Mouse (Mus musculus): ENCODE measurements at regions not wholly inside any gene's neighbourhood (a gene's known extent, or its start where the extent isn't known, plus 50 kb on each side); places are given as distances from the start of the nearest gene placed in this dataset.

GRCm38 (mm10) chr2:57185151-57185550, 52.3 kb upstream of the Gpd2 start:
- no peak for DNase-seq

DNA sequence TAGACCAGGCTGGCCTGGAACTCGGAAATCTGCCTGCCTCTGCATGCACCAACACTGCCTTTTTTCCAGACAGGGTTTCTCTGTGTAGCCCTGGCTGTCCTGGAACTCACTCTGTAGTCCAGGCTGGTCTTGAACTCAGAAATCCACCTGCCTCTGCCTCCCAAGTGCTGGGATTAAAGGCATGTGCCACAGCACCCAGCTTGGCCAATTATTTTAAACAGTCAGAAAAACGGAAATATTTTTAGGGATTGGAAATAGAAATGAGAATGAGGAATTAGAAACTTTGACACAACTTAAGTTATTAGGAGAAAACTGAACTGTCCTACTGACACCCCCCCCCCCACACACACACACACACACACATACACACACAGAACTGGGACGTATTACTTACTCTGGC, 54.3 kb upstream of the Gpd2 start:
- peak; percentile 16 to 19 for DNase-seq

GRCm38 (mm10) chr2:57181692-57182541, 55.5 kb upstream of the Gpd2 start:
- DNase-seq: peak; percentile 98

GRCm38 (mm10) chr2:57181350-57181691, 56.1 kb upstream of the Gpd2 start:
- DNase-seq: no peak

- no peak for DNase-seq
Measured at GRCm38 (mm10) chr2:57178056-57178455, 54.3 kb upstream of the Nr4a2 start.

DNA sequence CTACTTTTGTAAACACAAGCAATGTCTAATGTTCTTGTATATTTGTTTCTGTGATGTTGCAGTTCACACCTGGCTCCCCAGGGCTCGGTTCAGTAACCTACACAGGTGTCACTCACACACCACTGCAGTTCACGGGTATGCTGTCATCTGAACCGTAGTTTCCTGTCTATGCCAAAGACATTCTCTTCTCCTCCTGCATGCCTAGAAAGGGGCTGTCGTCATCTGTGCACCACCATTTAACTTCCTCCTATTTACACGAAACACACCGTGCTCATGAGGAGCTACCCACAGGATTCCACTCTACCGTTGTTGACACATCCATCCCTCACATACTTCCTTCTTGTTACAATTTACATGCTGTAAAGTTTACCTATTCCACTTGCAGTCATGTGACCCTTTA, 52.7 kb upstream of the Nr4a2 start:
- no peak for DNase-seq

GRCm38 (mm10) chr2:57175219-57175618, 51.4 kb upstream of the Nr4a2 start:
- no peak for DNase-seq

Measured in cerebellum, postnatal 25 days (tissue).